Mouse (Mus musculus) effector memory CD4-positive, alpha-beta T cell, adult 7 months (primary cell): ENCODE measurements around the gene Olfr433. TPM values are rescaled to one million over a fixed set of nuclear protein-coding genes. Genes with fewer than 3 reads are reported as not detected.

Source experiments
- polyA plus RNA-seq: library from polyadenylated mRNA; unstranded; fragments of 100-300 nt; shearing (Covaris generic); gene quantifications from one replicate; pipeline ENCODE4 v1.2.1, GENCODE M21; 2017

Gene Olfr433
- not detected for polyA plus RNA-seq

GRCm38 (mm10) chr1:174040523-174041177 is at the start of gene Olfr433:
Gene Olfr433, plus strand, starts transcription at chr1:174040705.

GRCm38 (mm10) chr1:174031698-174032097 is 8.8 kb upstream of the Olfr433 start, which contains the start of gene Ifi205:
Gene Ifi205, minus strand, starts transcription at chr1:174031810.

GRCm38 (mm10) chr1:174048893-174049292 is 8.4 kb downstream of the Olfr433 start, which contains the start of gene Olfr432:
Gene Olfr432, plus strand, starts transcription at chr1:174049205.

GRCm38 (mm10) chr1:174066305-174066704 is 25.8 kb downstream of the Olfr433 start, which contains the start of gene Olfr430:
Gene Olfr430, plus strand, starts transcription at chr1:174066605.

GRCm38 (mm10) chr1:174084031-174084430 is 43.5 kb downstream of the Olfr433 start, which contains the start of gene Olfr429:
Gene Olfr429, plus strand, starts transcription at chr1:174084331.

Other genes starting within 250 kb of the Olfr433 start
- gene Ifi211, start 127.7 kb upstream of the Olfr433 start, polyA plus RNA-seq = 19.8 TPM
- gene Mndal, start 98.2 kb upstream of the Olfr433 start, polyA plus RNA-seq = 467 TPM
- gene Ifi203, start 98.0 kb upstream of the Olfr433 start, polyA plus RNA-seq = 263 TPM
- 0.22 TPM for gene Ifi202b, start 58.0 kb upstream of the Olfr433 start, polyA plus RNA-seq
- gene Ifi205, start 8.9 kb upstream of the Olfr433 start, polyA plus RNA-seq = not detected
- 0.54 TPM for gene Olfr432, start 8.5 kb downstream of the Olfr433 start, polyA plus RNA-seq
- gene Olfr430, start 25.9 kb downstream of the Olfr433 start, polyA plus RNA-seq = not detected
- gene Olfr429, start 43.6 kb downstream of the Olfr433 start, polyA plus RNA-seq = not detected
- gene Olfr427, start 56.2 kb downstream of the Olfr433 start, polyA plus RNA-seq = not detected
- gene Olfr231, start 80.5 kb downstream of the Olfr433 start, polyA plus RNA-seq = not detected
- gene Olfr424, start 90.8 kb downstream of the Olfr433 start, polyA plus RNA-seq = not detected
- gene Olfr420, start 114.9 kb downstream of the Olfr433 start, polyA plus RNA-seq = 0.24 TPM
- gene Spta1, start 132.1 kb downstream of the Olfr433 start, polyA plus RNA-seq = 0.05 TPM
- not detected for gene Olfr419, start 211.4 kb downstream of the Olfr433 start, polyA plus RNA-seq